ENCODE assay signal across 8 mouse cellular contexts in genomic region chr10:88826947-88827306, GRCm38 (mm10). TPM values are rescaled to one million over a fixed set of nuclear protein-coding genes. Genes with fewer than 3 reads are reported as not detected.
DNase-seq lines count a peak whose midpoint lies in the region; ATAC-seq and TF ChIP-seq lines count a peak whose summit lies in the region.
"Not testable (repeated sequence)": the region's sequence is repeated elsewhere in the genome, so short reads cannot be mapped to it uniquely, and the experiment has no call there.

No protein-coding gene starts in this region.

- peak overlapping the region; percentile 50 for H3K4me2 ChIP-seq in forebrain, embryonic 11.5 days (ENCODE audit: low read depth, low read length, severe bottlenecking)
- peak overlapping the region; percentile 87 for H3K4me2 ChIP-seq in heart, embryonic 14.5 days (ENCODE audit: low read length)
- H3K4me2 ChIP-seq in intestine, embryonic 15.5 days (replicated peaks), result peak overlapping the region; percentile 73
- H3K4me2 ChIP-seq in limb, embryonic 13.5 days (replicated peaks), result peak overlapping the region; percentile 86
- H3K4me2 ChIP-seq in lung, embryonic 16.5 days (ENCODE audit: low read depth, low read length), result peak overlapping the region; percentile 82
- peak overlapping the region; percentile 49 for H3K4me2 ChIP-seq in neural tube, embryonic 11.5 days (ENCODE audit: low read depth)

- WGBS in bone marrow, adult 2 months, result 3% methylated on average over 6 of the region's 6 CpGs
- WGBS in forebrain, embryonic 11.5 days, result 3% methylated on average over 6 of the region's 6 CpGs
- WGBS in heart, embryonic 14.5 days, result 3% methylated on average over 6 of the region's 6 CpGs
- WGBS in intestine, embryonic 15.5 days, result 3% methylated on average over 6 of the region's 6 CpGs
- WGBS in limb, embryonic 13.5 days, result 3% methylated on average over 6 of the region's 6 CpGs
- 2% methylated on average over 6 of the region's 6 CpGs for WGBS in lung, embryonic 16.5 days
- 4% methylated on average over 6 of the region's 6 CpGs for WGBS in neural tube, embryonic 11.5 days

- not testable (repeated sequence) for H3K4me1 ChIP-seq in bone marrow, adult 2 months (ENCODE audit: control insufficient read depth, insufficient read depth, low read length); forebrain, embryonic 11.5 days (replicated peaks; ENCODE audit: control insufficient read depth, insufficient read depth, low read length); heart, embryonic 14.5 days (ENCODE audit: control insufficient read depth in 2 of 2, insufficient read depth in 2 of 2, low read length in 2 of 2); intestine, embryonic 15.5 days (replicated peaks); limb, embryonic 13.5 days; lung, embryonic 16.5 days (replicated peaks; ENCODE audit: control insufficient read depth, insufficient read depth, low read length); neural tube, embryonic 11.5 days (ENCODE audit: control insufficient read depth, insufficient read depth, low read length)

- peak; percentile 57 for ATAC-seq in forebrain, embryonic 11.5 days (replicated peaks; ENCODE audit: low FRiP score)
- not testable (repeated sequence) for ATAC-seq in heart, embryonic 14.5 days (ENCODE audit: insufficient number of reproducible peaks, insufficient read depth, low FRiP score, low read depth)
- ATAC-seq in intestine, embryonic 15.5 days, result peak; percentile 62
- ATAC-seq in limb, embryonic 13.5 days (ENCODE audit: low FRiP score, low read depth), result peak; percentile 22; the same call in 1 of the 2 replicates
- ATAC-seq in lung, embryonic 16.5 days (ENCODE audit: low read depth), result peak; percentile 32; the same call in 1 of the 2 replicates
- peak; percentile 43; the same call in 1 of the 2 replicates for ATAC-seq in neural tube, embryonic 11.5 days (ENCODE audit: insufficient read depth, low FRiP score, low TSS enrichment)

- TF ChIP-seq POLR2A in bone marrow, adult 2 months (IDR thresholded peaks at IDR 0.05; ENCODE audit: borderline replicate concordance, control insufficient read depth, low read depth, low read length), result not testable (repeated sequence)

- TF ChIP-seq CTCF in bone marrow, adult 2 months (IDR thresholded peaks at IDR 0.05; ENCODE audit: control insufficient read depth, insufficient read depth, low read length), result not testable (repeated sequence)

- H3K9ac ChIP-seq in forebrain, embryonic 11.5 days (ENCODE audit: low read length), result peak overlapping the region; percentile 72
- H3K9ac ChIP-seq in heart, embryonic 14.5 days (ENCODE audit: low read length), result peak overlapping the region; percentile 81
- H3K9ac ChIP-seq in intestine, embryonic 15.5 days, result 0 out of 2 replicates have a peak overlapping the region, but pooled peaks have one; percentile 28
- peak overlapping the region; percentile 74 for H3K9ac ChIP-seq in limb, embryonic 13.5 days
- peak overlapping the region; percentile 79 for H3K9ac ChIP-seq in lung, embryonic 16.5 days (ENCODE audit: low read length)
- peak overlapping the region; percentile 45 for H3K9ac ChIP-seq in neural tube, embryonic 11.5 days (ENCODE audit: low read length)

- DNase-seq in forebrain, embryonic 11.5 days (ENCODE audit: low spot score); neural tube, embryonic 11.5 days (ENCODE audit: low spot score): not testable (repeated sequence)
- DNase-seq in thymus, postnatal 4 days, result peak; percentile 20

- H3K36me3 ChIP-seq in forebrain, embryonic 11.5 days (ENCODE audit: control insufficient read depth, insufficient read depth, low read length); intestine, embryonic 15.5 days; lung, embryonic 16.5 days (ENCODE audit: control insufficient read depth, insufficient read depth, low read length); neural tube, embryonic 11.5 days (ENCODE audit: control insufficient read depth, insufficient read depth, low read length): not testable (repeated sequence)
- H3K36me3 ChIP-seq in heart, embryonic 14.5 days (ENCODE audit: control insufficient read depth, insufficient read depth, low read length), result peaks cover 28% of the 10 kb centered on the region
- peaks cover 28% of the 10 kb centered on the region for H3K36me3 ChIP-seq in limb, embryonic 13.5 days

- H3K9me3 ChIP-seq in forebrain, embryonic 11.5 days (ENCODE audit: control insufficient read depth, low read length); heart, embryonic 14.5 days (ENCODE audit: control insufficient read depth, low read length); intestine, embryonic 15.5 days; limb, embryonic 13.5 days; lung, embryonic 16.5 days (ENCODE audit: control insufficient read depth, low read length); neural tube, embryonic 11.5 days (ENCODE audit: control insufficient read depth, low read length): not testable (repeated sequence)

- not testable (repeated sequence) for H3K27ac ChIP-seq in bone marrow, adult 2 months (ENCODE audit: control insufficient read depth, insufficient read depth, low read depth, low read length, poor library complexity); forebrain, embryonic 11.5 days (ENCODE audit: low read depth, low read length); heart, embryonic 14.5 days (replicated peaks in 1 of 2; ENCODE audit: control insufficient read depth in 1 of 2, insufficient read depth in 1 of 2, low read depth in 2 of 2, low read length in 2 of 2); intestine, embryonic 15.5 days; limb, embryonic 13.5 days; lung, embryonic 16.5 days (ENCODE audit: low read length); neural tube, embryonic 11.5 days (ENCODE audit: low read depth, low read length)

- not testable (repeated sequence) for H3K27me3 ChIP-seq in forebrain, embryonic 11.5 days (ENCODE audit: control insufficient read depth, insufficient read depth, low read length); heart, embryonic 14.5 days (ENCODE audit: control insufficient read depth, insufficient read depth, low read length); intestine, embryonic 15.5 days (replicated peaks); limb, embryonic 13.5 days; lung, embryonic 16.5 days (ENCODE audit: control insufficient read depth, insufficient read depth, low read depth, low read length); neural tube, embryonic 11.5 days (ENCODE audit: control insufficient read depth, insufficient read depth, low read length)

- H3K4me3 ChIP-seq in bone marrow, adult 2 months (replicated peaks; ENCODE audit: control insufficient read depth, low read depth, low read length), result peak overlapping the region; percentile 88
- peak overlapping the region; percentile 80 for H3K4me3 ChIP-seq in forebrain, embryonic 11.5 days (ENCODE audit: low read depth, low read length)
- peak overlapping the region; percentile 74 to 96 for H3K4me3 ChIP-seq in heart, embryonic 14.5 days (ENCODE audit: control insufficient read depth in 1 of 2, insufficient read depth in 1 of 2, low read depth in 1 of 2, low read length in 2 of 2)
- peak overlapping the region; percentile 75 for H3K4me3 ChIP-seq in intestine, embryonic 15.5 days (replicated peaks)
- peak overlapping the region; percentile 84 for H3K4me3 ChIP-seq in limb, embryonic 13.5 days
- H3K4me3 ChIP-seq in lung, embryonic 16.5 days (ENCODE audit: low read length), result peak overlapping the region; percentile 93
- H3K4me3 ChIP-seq in neural tube, embryonic 11.5 days (ENCODE audit: low read depth, low read length), result peak overlapping the region; percentile 89

RNA-seq across cellular contexts. Expression of gene Utp20, which starts 0.3 kb away (rescaled TPM):
- polyA plus RNA-seq in bone marrow, adult 2 months (2011; ENCODE audit: insufficient read depth, insufficient read length, low replicate concordance, missing spikeins), result 5.0 and 18.0 TPM in 2 replicates
- polyA plus RNA-seq in forebrain, embryonic 11.5 days (2014; fragmentation: Nextera tagmentation; extraction: Ambion mirVana), result 23.1 and 30.4 TPM in 2 replicates
- polyA plus RNA-seq in heart, embryonic 14.5 days (2014; fragmentation: Nextera tagmentation; extraction: Ambion mirVana), result 11.0 and 11.4 TPM in 2 replicates
- polyA plus RNA-seq in intestine, embryonic 15.5 days (2015; fragmentation: Nextera tagmentation; extraction: Ambion mirVana), result 15.5 and 15.9 TPM in 2 replicates
- 17.9 and 22.1 TPM in 2 replicates for polyA plus RNA-seq in limb, embryonic 13.5 days (2015; fragmentation: Nextera tagmentation; extraction: Ambion mirVana)
- 12.3 and 12.7 TPM in 2 replicates for polyA plus RNA-seq in lung, embryonic 16.5 days (2015; fragmentation: Nextera tagmentation; extraction: Ambion mirVana)
- 20.0 and 20.6 TPM in 2 replicates for polyA plus RNA-seq in neural tube, embryonic 11.5 days (2014; fragmentation: Nextera tagmentation; extraction: Ambion mirVana)

RNA-seq across cellular contexts. Expression of gene Slc5a8, which starts 58.9 kb away (rescaled TPM):
- not detected in 2 replicates for polyA plus RNA-seq in bone marrow, adult 2 months (2011; ENCODE audit: insufficient read depth, insufficient read length, low replicate concordance, missing spikeins)
- 0.03 TPM in 1 of 2 replicates, not detected in the other for polyA plus RNA-seq in forebrain, embryonic 11.5 days (2014; fragmentation: Nextera tagmentation; extraction: Ambion mirVana)
- polyA plus RNA-seq in heart, embryonic 14.5 days (2014; fragmentation: Nextera tagmentation; extraction: Ambion mirVana), result 0.05 TPM in 1 of 2 replicates, not detected in the other
- polyA plus RNA-seq in intestine, embryonic 15.5 days (2015; fragmentation: Nextera tagmentation; extraction: Ambion mirVana), result 0.97 and 1.4 TPM in 2 replicates
- polyA plus RNA-seq in limb, embryonic 13.5 days (2015; fragmentation: Nextera tagmentation; extraction: Ambion mirVana), result 0.04 and 0.05 TPM in 2 replicates
- 0.05 and 0.08 TPM in 2 replicates for polyA plus RNA-seq in lung, embryonic 16.5 days (2015; fragmentation: Nextera tagmentation; extraction: Ambion mirVana)
- 0.07 TPM in 1 of 2 replicates, not detected in the other for polyA plus RNA-seq in neural tube, embryonic 11.5 days (2014; fragmentation: Nextera tagmentation; extraction: Ambion mirVana)

Comparison
In these comparisons a context has a peak if more than half of its experiments do, and no peak if none do; other contexts are left out.
1. H3K9ac ChIP-seq: peak in every context shown above with its lines; median percentile 81 in heart, embryonic 14.5 days; 79 in lung, embryonic 16.5 days; 74 in limb, embryonic 13.5 days; 72 in forebrain, embryonic 11.5 days; 45 in neural tube, embryonic 11.5 days; 28 in intestine, embryonic 15.5 days.